Mouse (Mus musculus): Measurements from ENCODE around the gene Prickle2. TPM values are rescaled to one million over a fixed set of nuclear protein-coding genes. Genes with fewer than 3 reads are reported as not detected.

Prickle2 gene
- polyA plus RNA-seq, 1 experiment: not detected

- TF ChIP-seq CTCF (IDR thresholded peaks at IDR 0.05; ENCODE audit: insufficient read depth, low read depth, low read length) (no peak), POLR2A (IDR thresholded peaks at IDR 0.05; ENCODE audit: insufficient read depth, low read depth, low read length) (no peak)
- Histone ChIP-seq H3K4me1 (ENCODE audit: control insufficient read depth, insufficient read depth, low read length) (peaks cover 5% of the 10 kb centered on the region), H3K4me3 (ENCODE audit: insufficient read depth, low read depth, low read length) (no peak overlapping the region), H3K27ac (ENCODE audit: insufficient read depth, low read depth, low read length) (peak overlapping the region; percentile 78)
- 39% methylated on average over 4 of the region's 4 CpGs for WGBS
Observed at GRCm38 (mm10) chr6:92395556-92395955, 310.4 kb downstream of the Prickle2 start.

DNA sequence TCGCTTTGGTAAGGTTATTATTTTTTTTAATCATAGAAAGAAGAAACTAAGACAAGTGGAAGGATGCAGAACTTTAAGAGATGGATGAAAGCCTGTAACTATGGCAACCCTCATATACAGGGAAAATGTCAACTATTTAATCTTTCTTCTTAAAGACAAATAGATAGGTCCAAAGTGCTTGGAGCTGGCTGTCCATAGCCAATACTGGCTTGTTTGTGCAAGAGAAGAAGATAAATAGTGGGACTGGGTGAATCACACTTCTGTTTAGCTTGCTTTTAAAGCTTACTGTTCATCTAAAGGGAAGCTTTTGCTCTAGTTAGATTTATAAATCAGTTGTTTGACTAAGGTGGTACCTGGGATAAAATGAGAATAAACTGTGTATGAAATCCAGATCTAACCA lies 310.8 kb downstream of the Prickle2 start:
- no peak overlapping the region for H3K4me3 ChIP-seq (ENCODE audit: insufficient read depth, low read depth, low read length)
- 48% methylated on average over 1 of the region's 1 CpGs for WGBS
- H3K27ac ChIP-seq (ENCODE audit: insufficient read depth, low read depth, low read length): no peak overlapping the region
- TF ChIP-seq POLR2A (IDR thresholded peaks at IDR 0.05; ENCODE audit: insufficient read depth, low read depth, low read length) (no peak), CTCF (IDR thresholded peaks at IDR 0.05; ENCODE audit: insufficient read depth, low read depth, low read length) (no peak)
- H3K4me1 ChIP-seq (ENCODE audit: control insufficient read depth, insufficient read depth, low read length): peaks cover 5% of the 10 kb centered on the region

DNA sequence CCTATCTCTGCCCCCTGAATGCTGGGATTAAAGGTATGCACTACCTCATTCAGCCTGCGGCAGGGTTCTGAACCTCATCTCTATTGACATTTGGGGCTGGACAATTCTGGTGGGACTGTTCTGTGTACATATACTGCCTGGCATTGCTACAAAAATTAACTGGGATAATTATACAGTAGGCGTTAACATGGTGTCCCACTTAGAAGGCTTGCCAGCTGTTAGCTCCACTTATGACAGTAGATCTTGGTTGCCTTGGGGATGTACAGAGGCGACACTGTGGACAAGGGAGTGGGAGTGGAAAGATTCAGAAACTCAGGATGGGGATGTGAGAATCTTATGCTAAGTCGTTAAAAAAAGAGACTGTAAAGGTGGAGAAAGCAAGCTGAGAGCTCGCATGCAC lies 311.3 kb downstream of the Prickle2 start:
- no peak for TF ChIP-seq CTCF (IDR thresholded peaks at IDR 0.05; ENCODE audit: insufficient read depth, low read depth, low read length)
- H3K4me1 ChIP-seq (ENCODE audit: control insufficient read depth, insufficient read depth, low read length): peaks cover 5% of the 10 kb centered on the region
- H3K27ac ChIP-seq (ENCODE audit: insufficient read depth, low read depth, low read length): peak overlapping the region; percentile 20; the same call in 1 of the 2 replicates
- WGBS: 26% methylated on average over 5 of the region's 5 CpGs
- no peak overlapping the region for H3K4me3 ChIP-seq (ENCODE audit: insufficient read depth, low read depth, low read length)

DNA sequence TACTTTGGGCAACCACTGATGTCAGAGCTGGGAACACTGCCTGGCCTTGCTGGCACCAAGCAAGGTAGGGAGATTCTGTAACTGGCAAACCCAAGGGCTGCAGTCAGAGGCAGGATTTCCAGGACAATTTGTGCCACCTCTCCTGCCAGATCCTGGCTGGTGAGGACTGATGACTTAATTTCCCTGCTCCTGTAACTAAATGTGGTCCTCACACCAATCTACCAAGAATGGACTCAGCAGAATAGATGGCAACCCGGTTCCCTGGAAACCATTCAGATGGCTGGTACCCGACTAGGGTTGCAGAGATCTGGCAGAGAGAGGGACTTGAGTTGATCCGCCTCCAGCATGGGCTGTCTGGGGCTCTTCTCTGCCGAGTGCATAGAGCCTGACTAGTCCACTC lies 315.6 kb downstream of the Prickle2 start:
- Histone ChIP-seq H3K27ac (ENCODE audit: insufficient read depth, low read depth, low read length) (no peak overlapping the region), H3K4me1 (ENCODE audit: control insufficient read depth, insufficient read depth, low read length) (0 out of 2 replicates have a peak, but pooled peaks cover 5% of the 10 kb centered on the region), H3K4me3 (ENCODE audit: insufficient read depth, low read depth, low read length) (no peak overlapping the region)
- 41% methylated on average over 4 of the region's 4 CpGs for WGBS
- TF ChIP-seq POLR2A (IDR thresholded peaks at IDR 0.05; ENCODE audit: insufficient read depth, low read depth, low read length) (no peak), CTCF (IDR thresholded peaks at IDR 0.05; ENCODE audit: insufficient read depth, low read depth, low read length) (no peak)

DNA sequence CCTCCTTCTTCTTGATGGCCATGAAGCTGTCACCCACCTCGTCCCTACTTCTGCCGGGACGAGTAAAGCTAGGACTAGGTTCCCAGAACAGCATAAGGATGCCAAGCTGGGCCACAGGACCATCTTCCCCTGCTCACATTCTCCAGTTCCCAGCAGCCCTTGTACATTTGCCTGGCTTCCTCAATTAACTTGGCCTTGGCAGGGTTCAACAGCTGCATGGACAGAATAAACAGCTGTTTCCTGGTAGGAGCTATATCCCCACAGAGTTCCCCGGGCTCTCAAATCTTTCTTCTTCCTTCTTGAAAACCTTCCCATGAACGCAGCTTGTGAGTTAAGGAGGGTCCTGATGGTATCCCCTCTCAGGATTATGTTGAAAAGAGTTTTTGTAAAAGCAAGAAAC lies 317.3 kb downstream of the Prickle2 start:
- Histone ChIP-seq H3K4me3 (ENCODE audit: insufficient read depth, low read depth, low read length) (no peak overlapping the region), H3K4me1 (ENCODE audit: control insufficient read depth, insufficient read depth, low read length) (0 out of 2 replicates have a peak, but pooled peaks cover 5% of the 10 kb centered on the region), H3K27ac (ENCODE audit: insufficient read depth, low read depth, low read length) (no peak overlapping the region)
- TF ChIP-seq CTCF (IDR thresholded peaks at IDR 0.05; ENCODE audit: insufficient read depth, low read depth, low read length): no peak
- no peak for TF ChIP-seq POLR2A (IDR thresholded peaks at IDR 0.05; ENCODE audit: insufficient read depth, low read depth, low read length)
- 89% methylated on average over 5 of the region's 5 CpGs for WGBS

DNA sequence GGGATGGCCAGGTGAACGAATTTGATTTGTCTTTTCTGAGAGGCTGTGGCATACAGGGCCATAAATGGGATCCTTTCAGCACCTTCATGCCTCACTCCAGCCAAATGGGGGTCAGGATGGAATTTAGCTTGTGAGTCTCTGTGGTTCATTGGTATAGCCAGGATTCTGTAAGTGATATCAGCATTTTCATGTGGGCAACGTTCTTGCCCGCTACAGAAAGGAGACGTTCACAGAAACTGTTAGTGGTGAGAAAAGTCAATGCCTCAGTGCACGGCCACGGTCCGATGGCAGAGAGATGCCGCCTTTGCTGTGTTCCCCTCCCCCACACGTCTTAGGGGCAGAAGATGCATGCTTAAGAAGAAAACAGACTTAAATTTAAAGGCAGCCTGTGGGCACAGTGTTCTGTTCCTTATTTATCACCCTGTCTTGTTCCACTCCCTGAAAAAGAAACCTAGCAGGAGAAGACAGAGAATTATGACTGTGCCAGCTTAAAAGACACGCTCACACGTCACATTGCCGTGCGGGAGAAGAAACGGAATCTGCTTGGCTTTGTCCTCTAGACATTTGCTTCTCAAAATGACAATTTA lies 322.7 kb downstream of the Prickle2 start:
- Histone ChIP-seq H3K4me3 (ENCODE audit: insufficient read depth, low read depth, low read length) (no peak overlapping the region), H3K4me1 (ENCODE audit: control insufficient read depth, insufficient read depth, low read length) (peaks cover 10% of the 10 kb centered on the region), H3K27ac (ENCODE audit: insufficient read depth, low read depth, low read length) (peak overlapping the region; percentile 81)
- 48% methylated on average over 14 of the region's 14 CpGs for WGBS
- TF ChIP-seq CTCF (IDR thresholded peaks at IDR 0.05; ENCODE audit: insufficient read depth, low read depth, low read length) (no peak), POLR2A (IDR thresholded peaks at IDR 0.05; ENCODE audit: insufficient read depth, low read depth, low read length) (no peak)

- WGBS: 67% methylated on average over 10 of the region's 10 CpGs
- TF ChIP-seq CTCF (IDR thresholded peaks at IDR 0.05; ENCODE audit: insufficient read depth, low read depth, low read length) (no peak), POLR2A (IDR thresholded peaks at IDR 0.05; ENCODE audit: insufficient read depth, low read depth, low read length) (no peak)
Observed at GRCm38 (mm10) chr6:92381085-92381484, 324.9 kb downstream of the Prickle2 start.

DNA sequence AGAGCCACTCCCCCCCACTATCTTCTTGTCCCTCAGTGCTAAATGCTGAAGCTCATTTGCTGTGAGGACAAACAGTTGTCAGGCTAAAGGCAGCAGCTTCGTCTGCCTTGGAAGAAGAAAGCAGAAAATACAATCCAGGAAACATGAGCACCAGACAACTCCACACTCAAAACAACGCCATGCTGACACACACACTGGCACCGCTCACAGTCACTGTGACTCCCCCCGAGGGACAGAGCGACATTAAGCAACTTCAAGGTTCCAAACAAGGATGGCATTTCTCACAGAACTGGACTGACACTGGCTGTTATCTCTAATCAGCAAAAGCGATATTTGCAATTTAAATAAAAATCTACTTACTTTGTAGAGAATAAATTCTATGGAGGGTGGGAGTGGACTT lies 331.1 kb downstream of the Prickle2 start:
- H3K4me3 ChIP-seq (ENCODE audit: insufficient read depth, low read depth, low read length): no peak overlapping the region
- no peak overlapping the region for H3K27ac ChIP-seq (ENCODE audit: insufficient read depth, low read depth, low read length)
- WGBS: 87% methylated on average over 6 of the region's 6 CpGs
- no peak for TF ChIP-seq CTCF (IDR thresholded peaks at IDR 0.05; ENCODE audit: insufficient read depth, low read depth, low read length)
- TF ChIP-seq POLR2A (IDR thresholded peaks at IDR 0.05; ENCODE audit: insufficient read depth, low read depth, low read length): no peak
- peaks cover 6% of the 10 kb centered on the region; the same call in 1 of the 2 replicates for H3K4me1 ChIP-seq (ENCODE audit: control insufficient read depth, insufficient read depth, low read length)

More at GRCm38 (mm10) chr6:92381085-92381484, 324.9 kb downstream of the Prickle2 start:
- Histone ChIP-seq H3K4me3 (ENCODE audit: insufficient read depth, low read depth, low read length) (no peak overlapping the region), H3K27ac (ENCODE audit: insufficient read depth, low read depth, low read length) (no peak overlapping the region), H3K4me1 (ENCODE audit: control insufficient read depth, insufficient read depth, low read length) (peaks cover 11% of the 10 kb centered on the region)

DNA sequence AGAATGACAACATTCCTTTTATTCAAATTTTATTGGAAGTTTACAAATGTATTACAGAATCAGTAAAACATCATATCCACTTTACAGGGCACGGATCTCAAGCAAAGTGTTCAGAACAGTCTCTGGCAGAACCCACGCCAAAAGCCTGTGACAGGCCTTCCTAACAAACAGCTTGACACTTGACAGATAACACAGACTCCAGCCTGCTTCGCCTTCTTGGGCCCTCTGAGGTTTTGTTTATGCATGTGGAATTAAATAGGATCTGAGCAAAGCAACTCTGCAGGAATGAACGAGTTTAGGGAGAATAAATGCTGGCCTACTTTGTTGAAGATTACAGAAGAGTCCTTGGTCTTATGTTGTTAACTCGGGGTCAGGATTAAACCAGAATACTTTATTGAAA lies 335.1 kb downstream of the Prickle2 start:
- no peak for TF ChIP-seq CTCF (IDR thresholded peaks at IDR 0.05; ENCODE audit: insufficient read depth, low read depth, low read length)
- TF ChIP-seq POLR2A (IDR thresholded peaks at IDR 0.05; ENCODE audit: insufficient read depth, low read depth, low read length): no peak
- peaks cover 5% of the 10 kb centered on the region; the same call in 1 of the 2 replicates for H3K4me1 ChIP-seq (ENCODE audit: control insufficient read depth, insufficient read depth, low read length)
- WGBS: 45% methylated on average over 5 of the region's 5 CpGs
- H3K4me3 ChIP-seq (ENCODE audit: insufficient read depth, low read depth, low read length): no peak overlapping the region
- no peak overlapping the region for H3K27ac ChIP-seq (ENCODE audit: insufficient read depth, low read depth, low read length)

Data from olfactory bulb, adult 2 months (tissue).